ENCODE assay signal across 21 mouse cellular contexts in genomic region chr3:92211133-92211925, GRCm38 (mm10). TPM values are rescaled to one million over a fixed set of nuclear protein-coding genes. Genes with fewer than 3 reads are reported as not detected.
DNase-seq lines count a peak whose midpoint lies in the region; ATAC-seq and TF ChIP-seq lines count a peak whose summit lies in the region.
"Not testable (repeated sequence)": the region's sequence is repeated elsewhere in the genome, so short reads cannot be mapped to it uniquely, and the experiment has no call there.
"Had no signal": no experiment of that assay in that cellular context is flagged by ENCODE, and none has a peak within 500 bp of the region (broad histone marks: within the 10 kb centered on the region; RNA-seq: fewer than 3 reads in every experiment).

No protein-coding gene starts in this region.

- not testable (repeated sequence) for H3K27me3 ChIP-seq in heart, embryonic 12.5 days (replicated peaks); heart, postnatal 0 days (ENCODE audit: control insufficient read depth, insufficient read depth, low read length); intestine, embryonic 16.5 days (replicated peaks; ENCODE audit: control insufficient read depth, insufficient read depth, low read length); kidney, embryonic 16.5 days (ENCODE audit: insufficient read depth, low read length); liver, embryonic 11.5 days (replicated peaks; ENCODE audit: control insufficient read depth, insufficient read depth, low read length); liver, postnatal 0 days (ENCODE audit: insufficient read depth, low read length); lung, postnatal 0 days (replicated peaks; ENCODE audit: insufficient read depth, low read length); stomach, postnatal 0 days (ENCODE audit: control insufficient read depth, insufficient read depth, low read length)

- no CpG with 5 or more reads among the region's 16 CpGs for WGBS in heart, embryonic 12.5 days
- WGBS in heart, postnatal 0 days, result no CpG with 5 or more reads among the region's 16 CpGs
- no CpG with 5 or more reads among the region's 16 CpGs for WGBS in intestine, embryonic 16.5 days
- WGBS in kidney, embryonic 16.5 days, result no CpG with 5 or more reads among the region's 16 CpGs
- WGBS in liver, embryonic 11.5 days, result no CpG with 5 or more reads among the region's 16 CpGs
- no CpG with 5 or more reads among the region's 16 CpGs for WGBS in liver, postnatal 0 days (ENCODE audit: insufficient replicate concordance)
- WGBS in lung, postnatal 0 days, result no CpG with 5 or more reads among the region's 16 CpGs
- no CpG with 5 or more reads among the region's 16 CpGs for WGBS in stomach, postnatal 0 days

- H3K4me2 ChIP-seq in heart, embryonic 12.5 days; heart, postnatal 0 days (ENCODE audit: low read depth, low read length); intestine, embryonic 16.5 days (ENCODE audit: low read depth, low read length); kidney, embryonic 16.5 days (replicated peaks; ENCODE audit: low read depth, low read length); liver, embryonic 11.5 days; liver, postnatal 0 days (ENCODE audit: low read depth, low read length); lung, postnatal 0 days (replicated peaks; ENCODE audit: low read depth, low read length); stomach, postnatal 0 days (replicated peaks; ENCODE audit: low read depth): not testable (repeated sequence)

- not testable (repeated sequence) for H3K27ac ChIP-seq in heart, embryonic 12.5 days (ENCODE audit: poor library complexity, severe bottlenecking); heart, postnatal 0 days (ENCODE audit: low read depth); intestine, embryonic 16.5 days (ENCODE audit: low read length); kidney, embryonic 16.5 days (ENCODE audit: low read length); liver, embryonic 11.5 days (ENCODE audit: low read depth, low read length); liver, postnatal 0 days (ENCODE audit: low read depth); lung, postnatal 0 days (ENCODE audit: low read length); stomach, postnatal 0 days (replicated peaks)

- H3K36me3 ChIP-seq in heart, embryonic 12.5 days; heart, postnatal 0 days (replicated peaks; ENCODE audit: control insufficient read depth, insufficient read depth, low read length); intestine, embryonic 16.5 days (ENCODE audit: control insufficient read depth, insufficient read depth, low read length); kidney, embryonic 16.5 days (ENCODE audit: insufficient read depth, low read length); liver, embryonic 11.5 days (ENCODE audit: control insufficient read depth, insufficient read depth, low read length); liver, postnatal 0 days (replicated peaks; ENCODE audit: insufficient read depth, low read length); lung, postnatal 0 days (ENCODE audit: insufficient read depth, low read length); stomach, postnatal 0 days (ENCODE audit: control insufficient read depth, insufficient read depth, low read length): not testable (repeated sequence)

- not testable (repeated sequence) for H3K4me1 ChIP-seq in heart, embryonic 12.5 days (replicated peaks); heart, postnatal 0 days (ENCODE audit: control insufficient read depth, insufficient read depth); intestine, embryonic 16.5 days (ENCODE audit: control insufficient read depth, insufficient read depth, low read length); kidney, embryonic 16.5 days (ENCODE audit: insufficient read depth, low read length); liver, embryonic 11.5 days (replicated peaks; ENCODE audit: control insufficient read depth, insufficient read depth, low read length); liver, postnatal 0 days (ENCODE audit: insufficient read depth); lung, postnatal 0 days (ENCODE audit: insufficient read depth, low read depth, low read length); stomach, postnatal 0 days (replicated peaks; ENCODE audit: control insufficient read depth, insufficient read depth)

- peak; percentile 79 for ATAC-seq in heart, embryonic 12.5 days (ENCODE audit: insufficient number of reproducible peaks, low FRiP score)
- ATAC-seq in heart, postnatal 0 days (ENCODE audit: insufficient read depth, low read depth), result peak; percentile 49
- peak; percentile 93 for ATAC-seq in intestine, embryonic 16.5 days
- ATAC-seq in kidney, embryonic 16.5 days (ENCODE audit: low FRiP score, low TSS enrichment), result peak; percentile 93
- peak; percentile 35; the same call in 1 of the 2 replicates for ATAC-seq in liver, embryonic 11.5 days (replicated peaks; ENCODE audit: low FRiP score)
- ATAC-seq in liver, postnatal 0 days, result peak; percentile 48
- peak; percentile 76 for ATAC-seq in lung, postnatal 0 days
- ATAC-seq in stomach, postnatal 0 days (ENCODE audit: low FRiP score, low TSS enrichment), result peak; percentile 93

- not testable (repeated sequence) for DNase-seq in heart, postnatal 0 days (ENCODE audit: low spot score); liver, embryonic 11.5 days (ENCODE audit: low spot score); liver, postnatal 0 days; lung, postnatal 0 days (ENCODE audit: low spot score); stomach, postnatal 0 days (ENCODE audit: low spot score)

- not testable (repeated sequence) for H3K9ac ChIP-seq in heart, embryonic 12.5 days; heart, postnatal 0 days (replicated peaks; ENCODE audit: low read depth, low read length); intestine, embryonic 16.5 days (ENCODE audit: low read depth, low read length); kidney, embryonic 16.5 days (replicated peaks; ENCODE audit: low read length); liver, embryonic 11.5 days (ENCODE audit: low read depth, low read length); liver, postnatal 0 days (replicated peaks); lung, postnatal 0 days (replicated peaks; ENCODE audit: low read depth); stomach, postnatal 0 days (ENCODE audit: low read length)

- H3K9me3 ChIP-seq in heart, embryonic 12.5 days (replicated peaks); heart, postnatal 0 days (replicated peaks; ENCODE audit: control insufficient read depth, low read length); intestine, embryonic 16.5 days (ENCODE audit: control insufficient read depth, low read length); kidney, embryonic 16.5 days (ENCODE audit: low read length); liver, embryonic 11.5 days (ENCODE audit: control insufficient read depth, low read length); liver, postnatal 0 days (ENCODE audit: low read length); lung, postnatal 0 days (ENCODE audit: low read length); stomach, postnatal 0 days (ENCODE audit: control insufficient read depth, low read length): not testable (repeated sequence)

- TF ChIP-seq CTCF in heart, postnatal 0 days (IDR thresholded peaks at IDR 0.05; ENCODE audit: low read depth); liver, postnatal 0 days (IDR thresholded peaks at IDR 0.05; ENCODE audit: low read depth); lung, postnatal 0 days (IDR thresholded peaks at IDR 0.05); stomach, postnatal 0 days (IDR thresholded peaks at IDR 0.05; ENCODE audit: low read depth): not testable (repeated sequence)

- H3K4me3 ChIP-seq in heart, embryonic 12.5 days; heart, postnatal 0 days (ENCODE audit: low read depth, low read length); intestine, embryonic 16.5 days (ENCODE audit: low read length); kidney, embryonic 16.5 days (ENCODE audit: low read length); liver, embryonic 11.5 days (ENCODE audit: low read depth, low read length); liver, postnatal 0 days (ENCODE audit: low read depth, low read length); lung, postnatal 0 days (ENCODE audit: low read depth, low read length); stomach, postnatal 0 days (ENCODE audit: low read depth, low read length): not testable (repeated sequence)

- not testable (repeated sequence) for TF ChIP-seq EP300 in heart, postnatal 0 days (IDR thresholded peaks at IDR 0.05; ENCODE audit: low read depth); liver, postnatal 0 days (IDR thresholded peaks at IDR 0.05; ENCODE audit: low read depth); lung, postnatal 0 days (IDR thresholded peaks at IDR 0.05); stomach, postnatal 0 days (optimal IDR thresholded peaks at IDR 0.05)

RNA-seq across cellular contexts. Expression of gene Sprr2a1, which starts 4.3 kb away (rescaled TPM):
- polyA plus RNA-seq in heart, embryonic 12.5 days (2016; fragmentation: Nextera tagmentation; extraction: Ambion mirVana), result not detected in 2 replicates
- total RNA-seq in heart, postnatal 0 days (2014; rRNA removed; ENCODE audit: low replicate concordance), result 0.15 TPM in 1 of 2 replicates, not detected in the other
- 0.25 TPM in 1 of 2 replicates, not detected in the other for polyA plus RNA-seq in heart, postnatal 0 days (2015; fragmentation: Nextera tagmentation; extraction: Ambion mirVana)
- 3.6 and 4.3 TPM in 2 replicates for polyA plus RNA-seq in intestine, embryonic 16.5 days (2015; fragmentation: Nextera tagmentation; extraction: Ambion mirVana)
- polyA plus RNA-seq in kidney, embryonic 16.5 days (2015; fragmentation: Nextera tagmentation; extraction: Ambion mirVana), result 0.12 TPM in 1 of 2 replicates, not detected in the other
- not detected in 2 replicates for polyA plus RNA-seq in liver, embryonic 11.5 days (2014; fragmentation: Nextera tagmentation; extraction: Ambion mirVana)
- polyA plus RNA-seq in liver, postnatal 0 days (2015; fragmentation: Nextera tagmentation; extraction: Ambion mirVana), result not detected in 2 replicates
- polyA plus RNA-seq in lung, postnatal 0 days (2015; fragmentation: Nextera tagmentation; extraction: Ambion mirVana), result 0.05 and 0.06 TPM in 2 replicates
- polyA plus RNA-seq in stomach, postnatal 0 days (2015; fragmentation: Nextera tagmentation; extraction: Ambion mirVana), result 181 and 190 TPM in 2 replicates
- total RNA-seq: adrenal gland, adult 8-10 months; adrenal gland, postnatal 36 days; ES-E14; gastrocnemius, adult 2 months; gastrocnemius, postnatal 25 days; granulocyte monocyte progenitor cell, adult 5-6 weeks; heart, adult 8-10 months; heart, postnatal 10 days had no signal
- polyA plus RNA-seq: cerebellum, adult 2 months; embryonic facial prominence, embryonic 10.5 days; embryonic facial prominence, embryonic 14.5 days; forebrain, embryonic 13.5 days; hindbrain, embryonic 13.5 days had no signal

RNA-seq across cellular contexts. Expression of gene Sprr2a2, which starts 4.4 kb away (rescaled TPM):
- 0.64 and 0.66 TPM in 2 replicates for polyA plus RNA-seq in heart, embryonic 12.5 days (2016; fragmentation: Nextera tagmentation; extraction: Ambion mirVana)
- 10.1 and 38.9 TPM in 2 replicates for total RNA-seq in heart, postnatal 0 days (2014; rRNA removed; ENCODE audit: low replicate concordance)
- polyA plus RNA-seq in heart, postnatal 0 days (2015; fragmentation: Nextera tagmentation; extraction: Ambion mirVana), result 8.6 and 12.1 TPM in 2 replicates
- polyA plus RNA-seq in intestine, embryonic 16.5 days (2015; fragmentation: Nextera tagmentation; extraction: Ambion mirVana), result 161 and 190 TPM in 2 replicates
- polyA plus RNA-seq in kidney, embryonic 16.5 days (2015; fragmentation: Nextera tagmentation; extraction: Ambion mirVana), result 2.8 and 3.6 TPM in 2 replicates
- polyA plus RNA-seq in liver, embryonic 11.5 days (2014; fragmentation: Nextera tagmentation; extraction: Ambion mirVana), result 1.1 TPM in 1 of 2 replicates, not detected in the other
- 0.21 TPM in 1 of 2 replicates, not detected in the other for polyA plus RNA-seq in liver, postnatal 0 days (2015; fragmentation: Nextera tagmentation; extraction: Ambion mirVana)
- polyA plus RNA-seq in lung, postnatal 0 days (2015; fragmentation: Nextera tagmentation; extraction: Ambion mirVana), result 0.41 TPM in 1 of 2 replicates, not detected in the other
- polyA plus RNA-seq in stomach, postnatal 0 days (2015; fragmentation: Nextera tagmentation; extraction: Ambion mirVana), result 13,620 and 14,516 TPM in 2 replicates
- total RNA-seq: adrenal gland, adult 8-10 months; adrenal gland, postnatal 36 days; gastrocnemius, adult 2 months; gastrocnemius, postnatal 25 days; granulocyte monocyte progenitor cell, adult 5-6 weeks had no signal
- polyA plus RNA-seq: embryonic facial prominence, embryonic 10.5 days; forebrain, embryonic 13.5 days; hindbrain, embryonic 13.5 days had no signal

Comparison
In these comparisons a context has a peak if more than half of its experiments do, and no peak if none do; other contexts are left out.
1. ATAC-seq: peak in every context shown above with its lines; median percentile 93 in intestine, embryonic 16.5 days; 93 in kidney, embryonic 16.5 days; 93 in stomach, postnatal 0 days; 79 in heart, embryonic 12.5 days; 76 in lung, postnatal 0 days; 49 in heart, postnatal 0 days; 48 in liver, postnatal 0 days; 35 in liver, embryonic 11.5 days.
2. RNA of gene Sprr2a1, which starts 4.3 kb away (polyA plus RNA-seq): 181 to 190 TPM in stomach, postnatal 0 days; 3.6 to 4.3 TPM in intestine, embryonic 16.5 days, 0.25 TPM in heart, postnatal 0 days, 0.12 TPM in kidney, embryonic 16.5 days, 0.05 to 0.06 TPM in lung, postnatal 0 days, not detected in liver, embryonic 11.5 days, not detected in heart, embryonic 12.5 days and not detected in liver, postnatal 0 days; every median in the first group is over 10 times any median in the second.
3. RNA of gene Sprr2a2, which starts 4.4 kb away (polyA plus RNA-seq): 13,620 to 14,516 TPM in stomach, postnatal 0 days; 161 to 190 TPM in intestine, embryonic 16.5 days, 8.6 to 12.1 TPM in heart, postnatal 0 days, 2.8 to 3.6 TPM in kidney, embryonic 16.5 days, 1.1 TPM in liver, embryonic 11.5 days, 0.64 to 0.66 TPM in heart, embryonic 12.5 days, 0.41 TPM in lung, postnatal 0 days and 0.21 TPM in liver, postnatal 0 days; every median in the first group is over 10 times any median in the second.